Mouse (Mus musculus) brain, embryonic 18.5 days (tissue): ENCODE data around the gene N4bp2l1.
"Not testable (repeated sequence)": the region's sequence is repeated elsewhere in the genome, so short reads cannot be mapped to it uniquely, and the experiment has no call there.

Experiments
- DNase-seq: peaks from one replicate; pipeline ENCODE4 v3.0.0-alpha.2; 2012; ENCODE audit warnings: low read depth, low spot score

Gene N4bp2l1

DNA sequence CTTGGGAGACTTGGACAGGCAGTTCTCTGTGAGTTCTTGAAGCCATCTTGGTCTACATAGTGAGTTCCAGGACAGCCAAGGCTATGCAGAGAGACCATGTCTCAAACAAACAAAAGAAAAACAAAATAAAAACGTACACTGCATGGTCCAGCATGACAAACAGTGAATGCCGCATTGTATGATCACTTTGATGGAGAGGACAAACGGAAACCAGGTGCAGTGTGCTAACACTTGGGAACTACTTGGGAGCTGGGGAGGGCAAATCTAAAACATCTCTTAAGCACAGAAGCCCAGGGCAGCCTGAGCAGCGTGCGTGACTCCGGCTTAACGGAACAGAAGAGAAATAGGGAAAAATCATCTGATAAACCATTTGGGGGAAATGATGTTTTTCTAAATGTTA, at the start of gene N4bp2l1:
TSS of gene N4bp2l1 (minus strand) at position 101 of the 400 bp plus-strand sequence.
- no peak for DNase-seq

DNA sequence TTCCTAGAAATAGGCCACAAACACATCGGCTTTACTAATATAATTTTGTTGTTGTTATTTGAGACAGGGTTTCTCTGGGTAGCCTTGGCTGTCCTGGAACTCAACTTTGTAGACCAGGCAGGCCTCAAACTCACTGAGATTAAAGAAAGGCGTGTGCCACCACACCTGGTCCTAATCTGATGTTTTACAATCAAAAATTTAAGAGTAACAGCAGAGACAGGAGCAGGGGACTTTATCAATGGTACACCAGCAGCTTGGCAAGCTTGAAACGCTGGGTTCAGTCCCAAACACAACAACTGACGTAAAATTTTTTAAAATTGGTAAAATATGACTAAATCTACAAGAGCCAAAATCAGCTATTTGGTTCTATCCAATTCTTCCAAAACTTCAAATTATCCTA, 47.9 kb upstream of the N4bp2l1 start:
- DNase-seq: no peak

GRCm38 (mm10) chr5:150643390-150643789, 46.4 kb upstream of the N4bp2l1 start:
- not testable (repeated sequence) for DNase-seq

GRCm38 (mm10) chr5:150641440-150641839, 44.5 kb upstream of the N4bp2l1 start:
- DNase-seq: no peak

DNA sequence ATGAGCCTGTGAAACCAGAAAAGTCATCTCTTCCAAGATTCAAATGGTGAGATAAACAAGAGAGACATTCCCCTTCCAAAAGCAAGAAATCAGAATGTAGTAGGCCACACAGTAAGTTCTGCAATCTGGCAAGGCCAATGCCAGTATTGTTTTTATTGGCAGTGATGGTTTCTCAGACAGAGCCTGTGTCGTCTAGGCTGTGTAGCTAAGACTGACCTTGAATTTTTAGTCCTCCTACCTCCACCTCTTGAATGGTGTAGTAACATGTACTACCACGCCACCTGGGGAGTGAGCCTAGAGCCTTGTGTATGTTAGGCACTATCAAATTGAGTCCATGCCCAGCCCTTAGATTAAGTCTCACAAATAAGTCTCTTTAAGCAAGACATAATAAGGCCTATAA, 32.7 kb upstream of the N4bp2l1 start:
- DNase-seq: no peak

DNA sequence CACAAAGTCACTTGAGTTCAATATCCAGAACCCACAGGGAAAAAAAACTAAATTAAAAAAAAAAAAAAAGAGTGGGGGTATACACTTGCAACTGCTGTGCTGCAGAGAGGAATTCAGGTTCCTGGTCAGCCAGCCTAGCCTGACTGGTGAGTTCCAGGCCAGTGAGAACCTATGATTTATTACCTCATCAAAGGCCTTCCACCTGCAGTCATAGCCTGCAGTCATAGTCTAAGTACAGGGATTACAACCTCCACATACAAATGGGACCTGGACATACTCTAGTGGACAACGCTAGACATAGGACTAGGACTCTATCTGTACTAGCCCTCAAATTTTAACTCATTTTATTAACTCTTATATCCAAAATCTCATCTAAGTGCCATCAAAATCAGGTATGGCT, 32.3 kb upstream of the N4bp2l1 start:
- DNase-seq: no peak

DNA sequence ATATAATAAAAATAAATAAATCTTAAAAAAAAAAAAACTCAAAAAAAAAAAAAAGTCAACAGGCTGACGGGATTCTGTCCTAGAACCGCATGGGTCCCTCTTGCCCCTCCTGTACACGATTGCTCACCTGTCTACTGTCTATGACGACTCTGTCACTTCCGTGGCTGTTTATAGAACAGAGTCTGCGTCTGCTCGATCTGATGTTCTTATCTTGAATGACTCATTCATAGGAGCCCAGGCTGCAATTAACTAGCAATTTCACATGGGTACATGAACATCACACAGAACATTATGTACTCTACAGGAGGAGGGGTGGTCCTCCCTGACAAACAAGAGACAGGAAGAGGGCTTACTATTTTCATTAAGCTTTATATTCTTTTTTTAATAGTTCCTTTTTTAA, 28.5 kb upstream of the N4bp2l1 start:
- DNase-seq: no peak

DNA sequence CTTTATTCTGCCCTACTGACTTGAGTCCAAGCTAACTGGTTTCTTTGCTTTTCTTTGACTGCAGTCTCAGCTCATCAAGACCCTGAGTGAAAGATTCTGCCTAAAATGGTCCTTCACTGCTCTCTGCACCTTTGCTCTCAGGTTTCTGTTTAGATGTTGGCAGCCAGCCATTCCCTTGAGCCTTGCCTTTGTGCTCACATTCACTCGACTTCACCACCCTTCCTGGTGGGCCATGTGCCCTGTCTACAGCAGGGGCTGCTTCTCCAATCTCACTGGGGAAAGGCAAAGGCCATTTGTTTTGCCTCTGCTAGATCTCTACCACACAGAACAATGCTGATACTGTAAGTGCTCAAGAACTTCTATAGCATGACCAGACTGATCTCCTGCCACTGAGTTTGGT, 25.8 kb upstream of the N4bp2l1 start:
- DNase-seq: no peak

DNA sequence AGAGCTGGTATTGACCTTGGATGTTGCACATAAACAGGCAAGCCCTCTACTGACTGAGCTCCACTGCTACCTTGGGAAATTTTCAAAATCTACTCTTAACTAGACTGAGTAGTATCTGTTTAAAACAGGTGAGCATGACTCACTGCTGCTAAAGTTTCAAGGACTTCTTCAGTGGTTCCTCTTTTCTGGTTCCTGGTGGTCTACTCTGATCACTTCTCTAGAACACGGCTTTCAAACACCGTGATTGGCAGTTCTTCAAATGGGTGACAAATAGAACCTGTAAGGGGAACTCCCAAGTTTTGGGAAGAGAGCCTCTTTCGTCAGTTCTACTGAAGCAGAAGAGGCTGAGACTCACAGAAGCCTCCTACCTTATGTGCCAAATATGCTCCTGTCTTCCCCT, 24.6 kb upstream of the N4bp2l1 start:
- DNase-seq: no peak

GRCm38 (mm10) chr5:150620588-150621135, 23.7 kb upstream of the N4bp2l1 start:
- DNase-seq: no peak

GRCm38 (mm10) chr5:150618599-150619355, 21.8 kb upstream of the N4bp2l1 start:
- DNase-seq: no peak

- DNase-seq: no peak
Observed at GRCm38 (mm10) chr5:150616731-150617130, 19.7 kb upstream of the N4bp2l1 start.

GRCm38 (mm10) chr5:150616216-150616615, 19.2 kb upstream of the N4bp2l1 start:
- no peak for DNase-seq

DNA sequence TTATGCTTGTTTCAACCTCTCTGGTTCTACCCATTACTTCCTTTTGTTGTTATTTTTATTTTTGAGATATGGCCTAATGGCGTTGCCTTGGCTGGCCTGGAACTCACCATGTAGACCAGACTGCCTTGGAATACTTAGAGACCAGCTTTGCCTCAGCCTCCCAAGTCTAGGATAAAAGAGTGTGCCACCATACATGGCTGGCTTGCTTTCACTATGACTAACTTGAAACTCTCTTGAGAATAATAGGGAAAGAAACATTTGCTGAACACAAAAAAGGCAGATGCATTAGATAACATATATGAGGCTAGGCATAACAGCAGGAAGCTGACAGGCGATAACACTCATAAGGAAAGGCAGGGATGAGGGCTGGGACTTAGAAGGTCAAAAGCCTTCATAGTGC, 17.1 kb upstream of the N4bp2l1 start:
- no peak for DNase-seq

DNA sequence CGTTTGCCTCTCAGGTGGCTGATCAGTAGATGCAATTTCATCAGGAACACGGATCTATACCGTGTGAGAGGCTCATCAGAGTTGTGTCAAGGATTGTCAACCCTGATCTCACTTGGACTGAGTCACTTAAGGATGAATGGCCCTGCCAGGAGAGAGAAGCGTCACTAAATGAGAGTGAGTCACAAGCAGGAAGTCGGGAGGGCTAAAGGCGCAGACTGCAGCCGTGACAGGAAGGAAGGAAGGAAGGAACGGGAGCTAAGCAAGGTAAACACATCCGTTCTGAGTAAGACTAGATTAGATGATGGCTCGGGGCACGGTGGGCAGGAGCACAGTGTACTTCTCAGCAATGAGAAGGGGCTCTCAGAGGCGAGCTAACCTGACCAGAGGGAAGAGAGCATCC, 14.7 kb upstream of the N4bp2l1 start:
- no peak for DNase-seq

DNA sequence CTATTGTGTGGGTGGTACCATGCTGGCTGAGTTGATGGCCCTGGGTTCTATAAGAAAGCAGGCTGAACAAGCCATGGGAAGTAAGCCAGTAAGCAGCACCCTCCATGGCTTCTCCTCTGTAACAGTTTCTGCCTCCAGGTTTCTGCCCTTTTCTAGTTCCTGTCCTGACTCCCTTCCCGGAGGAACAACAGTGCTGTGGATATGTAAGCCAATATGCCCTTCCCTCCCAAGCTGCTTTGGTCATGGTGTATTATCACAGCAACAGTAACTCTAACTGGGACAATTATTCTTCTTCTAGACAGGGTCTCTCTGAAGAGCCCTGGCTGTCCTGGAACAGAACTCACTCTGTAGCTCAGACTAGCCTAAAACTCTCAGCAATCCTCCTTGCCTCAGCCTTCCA, 14.1 kb upstream of the N4bp2l1 start:
- no peak for DNase-seq

GRCm38 (mm10) chr5:150607631-150608030, 10.6 kb upstream of the N4bp2l1 start:
- no peak for DNase-seq

DNA sequence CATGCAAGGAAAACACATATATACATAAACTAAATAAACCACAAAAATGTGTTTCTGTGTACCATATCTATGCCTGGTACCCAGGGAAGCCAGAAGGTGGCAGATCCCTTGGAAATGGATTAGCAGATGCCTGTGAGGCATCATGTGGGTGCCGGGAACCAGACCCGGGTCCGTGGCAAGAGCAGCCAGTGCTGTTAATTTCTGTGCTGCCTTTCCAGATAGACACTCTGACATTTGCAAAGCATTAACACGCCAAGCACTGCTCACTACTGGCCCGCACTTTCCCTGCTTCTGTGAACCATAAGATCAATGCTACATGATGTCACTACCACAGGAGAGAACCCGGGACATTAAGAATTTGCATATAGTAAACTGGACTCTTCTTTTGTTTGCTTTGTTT, 9.1 kb upstream of the N4bp2l1 start:
- no peak for DNase-seq

GRCm38 (mm10) chr5:150601441-150602230, 4.6 kb upstream of the N4bp2l1 start:
- DNase-seq: peak; percentile 28

GRCm38 (mm10) chr5:150600554-150601440, 3.8 kb upstream of the N4bp2l1 start:
- no peak for DNase-seq
